In genomic region chr6:90758155-90758554, GRCm38 (mm10) we compare ENCODE assay signal across 14 mouse cellular contexts.
A peak's percentile ranks its signal among the peaks of the same experiment; 100 is the strongest.
DNase-seq lines count a peak whose midpoint lies in the region; ATAC-seq and TF ChIP-seq lines count a peak whose summit lies in the region.
"Had no signal": no experiment of that assay in that cellular context is flagged by ENCODE, and none has a peak within 500 bp of the region (broad histone marks: within the 10 kb centered on the region; RNA-seq: fewer than 3 reads in every experiment).

No protein-coding gene starts in this region.

- no peak for DNase-seq in gastrocnemius, adult 2 months
- no peak for DNase-seq in gastrocnemius, postnatal 14 days
- no peak for DNase-seq in midbrain, embryonic 10.5 days (ENCODE audit: low spot score)
- DNase-seq in midbrain, embryonic 11.5 days (ENCODE audit: low spot score, missing footprints) = no peak
- peak; percentile 60 to 66 for DNase-seq in B cell, adult 2 months
- DNase-seq in adrenal gland, adult 8-10 months = no peak
- DNase-seq in ovary, postnatal 10 days (ENCODE audit: low spot score) = no peak

- no peak overlapping the region for H3K4me2 ChIP-seq in midbrain, embryonic 11.5 days
- H3K4me2 ChIP-seq: embryonic facial prominence, embryonic 13.5 days; heart, embryonic 11.5 days; heart, embryonic 15.5 days; hindbrain, embryonic 14.5 days had no signal

- peaks cover 44% of the 10 kb centered on the region for H3K4me1 ChIP-seq in midbrain, embryonic 10.5 days
- 0 out of 2 replicates have a peak, but pooled peaks cover 4% of the 10 kb centered on the region for H3K4me1 ChIP-seq in midbrain, embryonic 11.5 days (ENCODE audit: control insufficient read depth, insufficient read depth, low read length)

- peaks cover 17% of the 10 kb centered on the region for H3K36me3 ChIP-seq in midbrain, embryonic 10.5 days
- H3K36me3 ChIP-seq in midbrain, embryonic 11.5 days (ENCODE audit: control insufficient read depth, insufficient read depth, low read length) = no peaks in the 10 kb centered on the region; the same call in 1 of the 2 replicates
- H3K36me3 ChIP-seq: embryonic facial prominence, embryonic 13.5 days; G1E; heart, embryonic 15.5 days had no signal

- 88% methylated on average over 2 of the region's 2 CpGs for WGBS in midbrain, embryonic 10.5 days
- 88% methylated on average over 2 of the region's 2 CpGs for WGBS in midbrain, embryonic 11.5 days

- intact Hi-C loops in gastrocnemius, adult 2 months (cut with DNase I) = no loop called here
- intact Hi-C loops in gastrocnemius, postnatal 14 days (cut with DNase I; ENCODE audit: low total_unique reads) = no loop called here

- TF ChIP-seq CTCF in gastrocnemius, adult 2 months (IDR thresholded peaks at IDR 0.05) = no peak

- H3K4me3 ChIP-seq in gastrocnemius, adult 2 months = no peak overlapping the region
- H3K4me3 ChIP-seq in midbrain, embryonic 10.5 days = no peak overlapping the region
- H3K4me3 ChIP-seq in midbrain, embryonic 11.5 days (ENCODE audit: low read depth, low read length) = no peak overlapping the region
- H3K4me3 ChIP-seq: embryonic facial prominence, embryonic 13.5 days; heart, embryonic 15.5 days; hindbrain, embryonic 10.5 days had no signal

- H3K9me3 ChIP-seq in midbrain, embryonic 10.5 days (replicated peaks) = no peaks in the 10 kb centered on the region
- no peaks in the 10 kb centered on the region for H3K9me3 ChIP-seq in midbrain, embryonic 11.5 days (ENCODE audit: control insufficient read depth, low read length)
- H3K9me3 ChIP-seq: embryonic facial prominence, embryonic 13.5 days; G1E; heart, embryonic 15.5 days; hindbrain, embryonic 10.5 days had no signal

- H3K27me3 ChIP-seq in midbrain, embryonic 10.5 days (ENCODE audit: low read depth, poor library complexity, severe bottlenecking) = no peaks in the 10 kb centered on the region
- no peaks in the 10 kb centered on the region for H3K27me3 ChIP-seq in midbrain, embryonic 11.5 days (ENCODE audit: control insufficient read depth, insufficient read depth, low read length)
- H3K27me3 ChIP-seq: embryonic facial prominence, embryonic 13.5 days; heart, embryonic 15.5 days had no signal

- ATAC-seq in midbrain, embryonic 11.5 days (ENCODE audit: low FRiP score) = no peak
- ATAC-seq: forebrain, embryonic 14.5 days had no signal

- H3K9ac ChIP-seq in midbrain, embryonic 11.5 days (ENCODE audit: low read length) = no peak overlapping the region
- H3K9ac ChIP-seq: embryonic facial prominence, embryonic 13.5 days; heart, embryonic 15.5 days; hindbrain, embryonic 14.5 days had no signal

- H3K27ac ChIP-seq in gastrocnemius, adult 2 months = peak overlapping the region; percentile 63
- H3K27ac ChIP-seq in midbrain, embryonic 10.5 days (replicated peaks) = peak overlapping the region; percentile 55; the same call in 1 of the 2 replicates
- no peak overlapping the region for H3K27ac ChIP-seq in midbrain, embryonic 11.5 days (ENCODE audit: low read depth, low read length)
- H3K27ac ChIP-seq: embryonic facial prominence, embryonic 13.5 days; hindbrain, embryonic 14.5 days had no signal

Comparison
In these comparisons a context has a peak if more than half of its experiments do, and no peak if none do; other contexts are left out.
1. DNase-seq: peak in B cell, adult 2 months (2 of 2); none in gastrocnemius, adult 2 months (single experiment), gastrocnemius, postnatal 14 days (single experiment), midbrain, embryonic 10.5 days (single experiment), midbrain, embryonic 11.5 days (single experiment), adrenal gland, adult 8-10 months (single experiment) and ovary, postnatal 10 days (single experiment).